28 mouse cellular contexts compared by ENCODE assay signal in the genomic region with DNA sequence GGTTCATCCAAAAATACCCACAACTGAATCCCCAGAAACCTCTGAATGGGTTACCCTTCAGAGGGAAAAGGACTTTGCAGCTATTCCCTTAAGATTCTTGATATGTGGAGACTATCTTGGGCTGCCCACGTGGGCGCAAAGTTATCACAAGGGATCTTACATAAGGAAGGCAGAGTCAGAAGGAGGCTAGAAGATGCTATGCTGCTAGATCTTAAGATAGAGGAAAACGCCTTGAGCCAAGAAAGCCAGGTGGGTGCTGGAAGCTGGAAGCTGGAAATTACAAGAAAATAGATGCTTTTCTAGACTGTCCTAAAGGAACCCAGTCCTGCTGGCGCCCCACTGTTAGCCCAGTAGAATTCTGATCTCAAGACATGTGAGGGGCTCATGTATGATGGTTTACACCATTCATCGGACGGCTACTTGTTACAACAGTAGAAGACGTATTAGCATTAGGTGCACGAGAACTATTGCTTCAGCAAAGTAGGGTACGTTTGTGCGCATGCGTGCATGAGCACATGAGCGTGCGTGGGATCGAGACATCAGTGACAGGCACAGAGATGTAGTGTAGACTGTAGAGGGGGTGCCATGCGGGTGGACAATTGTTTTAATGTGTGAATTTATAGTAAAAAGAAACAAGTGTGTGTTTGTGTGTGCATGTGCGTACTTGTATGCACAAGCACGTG. TPM values are rescaled to one million over a fixed set of nuclear protein-coding genes. Genes with fewer than 3 reads are reported as not detected.
DNase-seq lines count a peak whose midpoint lies in the region; ATAC-seq and TF ChIP-seq lines count a peak whose summit lies in the region.
"Had no signal": no experiment of that assay in that cellular context is flagged by ENCODE, and none has a peak within 500 bp of the region (broad histone marks: within the 10 kb centered on the region; RNA-seq: fewer than 3 reads in every experiment).

No protein-coding gene starts in this region.

- no peak for ATAC-seq in liver, postnatal 0 days
- ATAC-seq: forebrain, embryonic 13.5 days; inflammation-experienced regulatory T-cells, adult 6 months; midbrain, embryonic 16.5 days had no signal

- no peaks in the 10 kb centered on the region for H3K36me3 ChIP-seq in liver, postnatal 0 days (replicated peaks; ENCODE audit: insufficient read depth, low read length)
- H3K36me3 ChIP-seq in midbrain, embryonic 10.5 days = peaks cover 15% of the 10 kb centered on the region
- H3K36me3 ChIP-seq: embryonic facial prominence, embryonic 12.5 days; heart, embryonic 15.5 days; limb, embryonic 10.5 days; liver, embryonic 15.5 days had no signal

- no peak overlapping the region for H3K4me3 ChIP-seq in left cerebral cortex, adult 2 months
- H3K4me3 ChIP-seq in liver, postnatal 0 days (ENCODE audit: low read depth, low read length) = no peak overlapping the region
- no peak overlapping the region for H3K4me3 ChIP-seq in midbrain, embryonic 10.5 days
- H3K4me3 ChIP-seq: embryonic facial prominence, embryonic 12.5 days; forebrain, embryonic 13.5 days; heart, embryonic 15.5 days; limb, embryonic 10.5 days; liver, embryonic 15.5 days; myocyte had no signal

- H3K9me3 ChIP-seq in liver, postnatal 0 days (ENCODE audit: low read length) = no peaks in the 10 kb centered on the region
- no peaks in the 10 kb centered on the region for H3K9me3 ChIP-seq in midbrain, embryonic 10.5 days (replicated peaks)
- H3K9me3 ChIP-seq: embryonic facial prominence, embryonic 12.5 days; forebrain, embryonic 13.5 days; heart, embryonic 15.5 days; limb, embryonic 10.5 days; liver, embryonic 15.5 days had no signal

- TF ChIP-seq CTCF in left cerebral cortex, adult 2 months (IDR thresholded peaks at IDR 0.05) = no peak
- no peak for TF ChIP-seq CTCF in liver, postnatal 0 days (IDR thresholded peaks at IDR 0.05; ENCODE audit: low read depth)

- DNase-seq in layer of hippocampus, adult 9-11 months = peak; percentile 57
- no peak for DNase-seq in layer of hippocampus, adult 9-10 months (ENCODE audit: low spot score)
- peak; percentile 80 to 87 for DNase-seq in frontal cortex, adult 2 months (ENCODE audit: extremely low spot score in 1 of 2, low spot score in 1 of 2)
- DNase-seq in left cerebral cortex, adult 2 months (ENCODE audit: extremely low spot score in 1 of 2, low spot score in 2 of 2) = peak in 1 of 2 experiments; percentile 55
- peak; percentile 54 to 69 for DNase-seq in right cerebral cortex, postnatal 10 days (ENCODE audit: low spot score in 2 of 2)
- DNase-seq in retina, embryonic 14.5 days (ENCODE audit: low spot score) = no peak
- no peak for DNase-seq in liver, postnatal 0 days
- DNase-seq in midbrain, embryonic 10.5 days (ENCODE audit: low spot score) = no peak
- DNase-seq: adrenal gland, adult 2 months; cerebellum, adult 11-12 months; cerebellum, postnatal 10 days; gastrocnemius, postnatal 36 days; heart, postnatal 36 days; kidney, adult 2 months; kidney, postnatal 10 days; liver; lung, postnatal 4 days; thymus, postnatal 14 days had no signal

- H3K27ac ChIP-seq in left cerebral cortex, adult 2 months = peak overlapping the region; percentile 82
- no peak overlapping the region for H3K27ac ChIP-seq in liver, postnatal 0 days (ENCODE audit: low read depth)
- no peak overlapping the region for H3K27ac ChIP-seq in midbrain, embryonic 10.5 days (replicated peaks)
- H3K27ac ChIP-seq: embryonic facial prominence, embryonic 12.5 days; forebrain, embryonic 13.5 days; heart, embryonic 15.5 days; hindbrain, embryonic 14.5 days; limb, embryonic 10.5 days; liver, embryonic 15.5 days had no signal

- no peak overlapping the region for H3K4me2 ChIP-seq in liver, postnatal 0 days (ENCODE audit: low read depth, low read length)
- H3K4me2 ChIP-seq: embryonic facial prominence, embryonic 12.5 days; forebrain, embryonic 13.5 days; heart, embryonic 15.5 days; hindbrain, embryonic 14.5 days; liver, embryonic 15.5 days had no signal

- 85% methylated on average over 17 of the region's 17 CpGs for WGBS in liver, postnatal 0 days (ENCODE audit: insufficient replicate concordance)
- 92% methylated on average over 17 of the region's 17 CpGs for WGBS in midbrain, embryonic 10.5 days

- peaks cover 4% of the 10 kb centered on the region; the same call in 1 of the 2 replicates for H3K4me1 ChIP-seq in liver, postnatal 0 days (ENCODE audit: insufficient read depth)
- peaks cover 26% of the 10 kb centered on the region for H3K4me1 ChIP-seq in midbrain, embryonic 10.5 days
- H3K4me1 ChIP-seq: embryonic facial prominence, embryonic 12.5 days; forebrain, embryonic 13.5 days had no signal

- TF ChIP-seq EP300 in liver, postnatal 0 days (IDR thresholded peaks at IDR 0.05; ENCODE audit: low read depth) = no peak

- no peak overlapping the region for H3K9ac ChIP-seq in liver, postnatal 0 days (replicated peaks)
- H3K9ac ChIP-seq: embryonic facial prominence, embryonic 12.5 days; forebrain, embryonic 13.5 days; heart, embryonic 15.5 days; hindbrain, embryonic 14.5 days; liver, embryonic 15.5 days had no signal

- no peaks in the 10 kb centered on the region for H3K27me3 ChIP-seq in liver, postnatal 0 days (ENCODE audit: insufficient read depth, low read length)
- peaks cover 43% of the 10 kb centered on the region for H3K27me3 ChIP-seq in midbrain, embryonic 10.5 days (ENCODE audit: low read depth, poor library complexity, severe bottlenecking)
- H3K27me3 ChIP-seq: embryonic facial prominence, embryonic 12.5 days; forebrain, embryonic 13.5 days; heart, embryonic 15.5 days; liver, embryonic 15.5 days had no signal

- intact Hi-C loops in left cerebral cortex, adult 2 months (cut with DNase I) = no loop called here

RNA-seq across cellular contexts. Expression of a gene that starts 31.1 kb away (rescaled TPM):
- 3.4 and 3.8 TPM in 2 replicates for polyA plus RNA-seq in frontal cortex, adult 2 months (2012; rRNA removed)
- total RNA-seq in left cerebral cortex, adult 2 months (2021) = 1 to 10 TPM; 3.6 to 3.8 TPM
- polyA plus RNA-seq in liver, postnatal 0 days (2015; fragmentation: Nextera tagmentation; extraction: Ambion mirVana) = 104 and 114 TPM in 2 replicates
- polyA plus RNA-seq in midbrain, embryonic 10.5 days (2016; fragmentation: Nextera tagmentation; extraction: Ambion mirVana) = 9.7 and 10.9 TPM in 2 replicates
- polyA plus RNA-seq: C2C12 had no signal

Comparison
In these comparisons a context has a peak if more than half of its experiments do, and no peak if none do; other contexts are left out.
1. DNase-seq: peak in layer of hippocampus, adult 9-11 months (single experiment), frontal cortex, adult 2 months (2 of 2) and right cerebral cortex, postnatal 10 days (2 of 2); none in layer of hippocampus, adult 9-10 months (single experiment), retina, embryonic 14.5 days (single experiment), liver, postnatal 0 days (single experiment) and midbrain, embryonic 10.5 days (single experiment).